Mouse (Mus musculus) myocyte (in vitro differentiated cells): ENCODE data around the gene Gm20388.

Experiments
- MYOD1 ChIP-seq, 3 experiments: IDR thresholded peaks; one replicate each; pipeline ENCODE4 v1.6.1; 2011; ENCODE audit warnings: control low read depth in 2 of 3, low read depth in 2 of 3, mild to moderate bottlenecking in 2 of 3, moderate library complexity in 1 of 3; ENCODE audit not compliant: insufficient read length in 2 of 3, control insufficient read depth in 1 of 3
- MYOG ChIP-seq, 3 experiments: IDR thresholded peaks; one replicate each; pipeline ENCODE4 v1.6.1; 2011; ENCODE audit warnings: control low read depth in 2 of 3, low read depth in 2 of 3, mild to moderate bottlenecking in 2 of 3; ENCODE audit not compliant: insufficient read length in 2 of 3, control insufficient read depth in 1 of 3, insufficient read depth in 1 of 3
- POLR2A ChIP-seq: IDR thresholded peaks from one replicate; pipeline ENCODE4 v1.6.1; 2011; ENCODE audit warnings: low read depth, mild to moderate bottlenecking, control low read depth, moderate library complexity; ENCODE audit not compliant: insufficient read length
- POLR2AphosphoS2 ChIP-seq: IDR thresholded peaks from one replicate; pipeline ENCODE4 v1.6.1; 2011; ENCODE audit warnings: low read depth, control low read depth; ENCODE audit not compliant: insufficient read length
- TCF12 ChIP-seq: IDR thresholded peaks from one replicate; pipeline ENCODE4 v1.6.1; 2011; ENCODE audit warnings: mild to moderate bottlenecking, control low read depth; ENCODE audit not compliant: poor library complexity, insufficient read depth, severe bottlenecking
- TCF3 ChIP-seq: IDR thresholded peaks from one replicate; pipeline ENCODE4 v1.6.1; 2011; ENCODE audit warnings: low read depth, control low read depth; ENCODE audit not compliant: insufficient read length
- USF1 ChIP-seq: IDR thresholded peaks from one replicate; pipeline ENCODE4 v1.6.1; 2011; ENCODE audit warnings: low read depth, mild to moderate bottlenecking, control low read depth, moderate library complexity

DNA sequence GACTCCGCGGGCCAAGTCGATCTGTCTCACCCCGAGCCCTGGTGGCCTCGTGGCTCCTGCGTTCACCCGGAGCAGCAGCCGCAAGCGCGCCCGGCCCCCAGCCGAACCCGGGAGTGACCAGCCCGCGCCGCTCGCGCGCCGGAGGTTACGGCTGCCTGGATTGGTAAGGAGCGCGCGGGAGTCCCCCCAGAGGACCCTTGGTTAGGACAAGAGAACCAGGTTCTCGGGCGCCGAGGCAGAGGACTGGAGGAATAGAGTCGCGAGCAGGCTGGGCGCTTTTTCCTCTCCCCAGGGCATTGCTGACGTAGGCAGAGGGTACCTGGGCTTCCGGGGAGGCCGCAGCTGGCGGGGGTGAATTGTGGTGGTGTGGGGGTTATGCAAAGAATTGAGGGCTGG lies 2657.5 kb downstream of the Gm20388 start:
- TF ChIP-seq POLR2A (no peak), POLR2AphosphoS2 (no peak), USF1 (no peak), TCF3 (no peak), TCF12 (no peak), MYOD1 (IDR thresholded peaks at IDR 0.05; ENCODE audit: control insufficient read depth in 1 of 3, insufficient read length in 2 of 3, low read depth in 2 of 3) (no peak), MYOG (IDR thresholded peaks at IDR 0.05; ENCODE audit: control insufficient read depth in 1 of 3, insufficient read depth in 1 of 3, insufficient read length in 2 of 3, low read depth in 2 of 3) (no peak)
